Mouse (Mus musculus): ENCODE measurements around the gene Gm10190. TPM values are rescaled to one million over a fixed set of nuclear protein-coding genes. Genes with fewer than 3 reads are reported as not detected.
A peak's percentile ranks its signal among the peaks of the same experiment; 100 is the strongest.
"Not testable (repeated sequence)": the region's sequence is repeated elsewhere in the genome, so short reads cannot be mapped to it uniquely, and the experiment has no call there.

The Gm10190 gene
- total RNA-seq (2021) (not detected), polyA plus RNA-seq (2012; rRNA removed) (not detected in 2 replicates)
- long read RNA-seq, partial matches to known transcripts: 0 of 3 reads
- long read RNA-seq, other reads (novel, unspliced or antisense): 0 of 3 reads

DNA sequence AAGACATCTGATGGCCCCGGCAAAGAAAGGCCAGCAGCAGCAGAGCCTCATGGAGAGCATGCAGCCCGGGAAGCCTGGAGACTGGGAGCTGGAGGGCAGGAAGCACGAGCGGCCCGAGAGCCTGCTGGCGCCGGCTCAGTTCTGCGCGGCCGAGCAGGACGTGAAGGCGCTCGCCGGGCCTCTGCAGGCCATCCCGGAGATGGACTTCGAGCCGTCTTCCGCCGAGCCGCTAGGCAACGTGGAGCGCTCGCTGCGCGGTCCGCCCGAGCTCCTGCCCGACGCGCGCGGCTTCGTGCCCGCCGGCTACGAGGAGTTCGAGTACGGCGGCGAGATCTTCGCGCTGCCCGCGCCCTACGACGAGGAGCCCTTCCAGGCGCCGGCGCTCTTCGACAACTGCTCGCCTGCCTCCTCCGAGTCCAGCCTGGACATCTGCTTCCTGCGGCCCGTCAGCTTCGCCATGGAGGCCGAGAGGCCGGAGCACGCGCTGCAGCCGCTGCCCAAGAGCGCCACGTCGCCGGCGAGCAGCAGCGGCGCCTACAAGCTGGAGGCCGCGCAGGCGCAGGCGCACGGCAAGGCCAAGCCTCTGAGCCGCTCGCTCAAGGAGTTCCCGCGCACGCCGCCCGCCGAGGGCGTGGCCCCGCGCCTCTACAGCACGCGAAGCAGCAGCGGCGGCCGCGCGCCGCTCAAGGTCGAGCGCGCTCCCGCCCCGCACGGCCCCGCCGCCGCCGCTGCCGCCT is at the start of gene Gm10190:
Gm10190 (minus strand) TSS at position 553 of the 737 bp plus-strand sequence.
- DNase-seq: peak; percentile 94

DNA sequence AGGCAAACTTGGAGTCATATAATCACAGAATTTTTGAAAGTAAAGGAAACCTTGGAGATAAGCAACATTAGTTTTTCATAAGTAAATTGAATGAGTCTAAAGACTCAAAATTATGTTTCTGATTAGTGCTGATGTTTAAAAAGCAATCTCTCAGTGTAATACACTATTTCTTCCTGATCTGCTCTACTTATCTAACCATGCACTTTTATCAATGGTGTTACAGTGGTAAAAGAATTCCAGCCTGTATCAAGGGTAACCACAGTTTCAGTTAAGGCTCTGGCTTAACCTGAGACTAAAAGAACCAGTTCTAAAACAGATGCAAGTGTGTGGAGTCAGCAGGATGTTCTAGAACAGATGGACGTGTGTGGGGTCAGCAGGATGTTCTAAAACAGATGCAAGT is 47.7 kb upstream of the Gm10190 start:
- no peak for DNase-seq

DNA sequence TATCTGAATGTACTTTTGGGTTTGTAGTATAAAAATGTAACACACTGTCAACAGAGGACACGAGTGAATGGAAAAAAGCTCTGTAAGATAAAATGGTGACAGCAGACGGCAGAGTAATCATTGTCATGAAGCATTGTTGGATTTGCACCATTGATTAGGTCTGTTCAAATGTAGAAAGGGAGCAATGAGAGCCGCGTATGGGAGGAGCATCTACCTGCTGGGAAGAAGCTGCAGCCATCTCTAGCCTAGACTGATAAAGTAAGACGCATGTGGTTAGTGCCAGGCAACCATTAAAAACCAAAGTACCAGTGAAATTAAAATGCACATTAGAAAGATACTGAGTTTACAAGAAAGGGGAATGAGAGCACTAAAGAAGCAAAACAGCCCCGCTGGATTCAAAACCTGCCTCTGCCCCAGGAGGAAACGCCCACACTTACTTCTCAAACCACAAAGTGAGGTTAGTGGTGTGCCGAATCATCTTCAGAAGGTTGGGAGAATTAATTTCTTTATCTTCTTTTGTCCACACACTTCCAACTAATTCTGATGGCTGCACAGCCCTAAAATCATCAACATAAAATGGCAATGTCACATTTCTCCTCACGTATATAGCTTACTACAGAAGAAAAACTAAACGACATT is 45.4 kb upstream of the Gm10190 start:
- no peak for DNase-seq

DNA sequence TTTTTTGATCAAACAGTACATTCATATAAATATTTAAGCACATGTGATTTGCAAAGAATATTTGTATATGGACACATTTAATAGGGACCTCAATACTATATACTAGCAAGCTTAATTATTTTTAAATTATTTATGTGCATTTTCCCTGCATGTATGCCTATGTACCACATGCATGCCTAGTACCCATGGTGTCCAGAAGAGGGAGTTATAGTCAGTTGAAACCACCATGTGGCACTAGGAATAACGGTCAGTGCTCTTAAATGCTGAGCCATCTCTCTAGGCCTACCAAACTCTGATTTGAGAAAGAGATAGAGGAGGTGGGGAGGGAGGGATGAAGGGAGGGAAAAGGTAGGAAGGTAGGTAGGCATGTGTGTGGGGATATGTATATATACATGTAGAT is 37.8 kb upstream of the Gm10190 start:
- no peak for DNase-seq

DNA sequence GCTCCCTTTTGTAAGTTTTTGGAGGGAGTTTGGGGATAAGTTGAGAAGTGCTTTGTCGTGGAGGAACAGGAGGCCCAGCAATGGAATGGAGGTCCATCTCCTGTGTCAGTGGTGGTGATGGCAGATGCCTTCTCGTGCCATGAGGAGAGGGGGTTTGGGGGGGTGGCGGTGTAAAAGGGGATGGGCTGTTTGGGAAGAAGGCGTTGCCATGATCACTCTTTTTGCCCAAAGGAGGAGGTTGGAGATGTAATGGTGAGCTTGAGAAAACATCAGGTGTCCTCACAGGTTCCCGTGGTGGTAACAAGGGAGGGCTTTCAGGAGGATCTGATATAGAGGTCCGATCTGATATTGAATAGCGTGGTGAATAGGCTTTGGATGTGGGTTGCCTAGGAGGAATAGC is 24.9 kb upstream of the Gm10190 start:
- DNase-seq: no peak

DNA sequence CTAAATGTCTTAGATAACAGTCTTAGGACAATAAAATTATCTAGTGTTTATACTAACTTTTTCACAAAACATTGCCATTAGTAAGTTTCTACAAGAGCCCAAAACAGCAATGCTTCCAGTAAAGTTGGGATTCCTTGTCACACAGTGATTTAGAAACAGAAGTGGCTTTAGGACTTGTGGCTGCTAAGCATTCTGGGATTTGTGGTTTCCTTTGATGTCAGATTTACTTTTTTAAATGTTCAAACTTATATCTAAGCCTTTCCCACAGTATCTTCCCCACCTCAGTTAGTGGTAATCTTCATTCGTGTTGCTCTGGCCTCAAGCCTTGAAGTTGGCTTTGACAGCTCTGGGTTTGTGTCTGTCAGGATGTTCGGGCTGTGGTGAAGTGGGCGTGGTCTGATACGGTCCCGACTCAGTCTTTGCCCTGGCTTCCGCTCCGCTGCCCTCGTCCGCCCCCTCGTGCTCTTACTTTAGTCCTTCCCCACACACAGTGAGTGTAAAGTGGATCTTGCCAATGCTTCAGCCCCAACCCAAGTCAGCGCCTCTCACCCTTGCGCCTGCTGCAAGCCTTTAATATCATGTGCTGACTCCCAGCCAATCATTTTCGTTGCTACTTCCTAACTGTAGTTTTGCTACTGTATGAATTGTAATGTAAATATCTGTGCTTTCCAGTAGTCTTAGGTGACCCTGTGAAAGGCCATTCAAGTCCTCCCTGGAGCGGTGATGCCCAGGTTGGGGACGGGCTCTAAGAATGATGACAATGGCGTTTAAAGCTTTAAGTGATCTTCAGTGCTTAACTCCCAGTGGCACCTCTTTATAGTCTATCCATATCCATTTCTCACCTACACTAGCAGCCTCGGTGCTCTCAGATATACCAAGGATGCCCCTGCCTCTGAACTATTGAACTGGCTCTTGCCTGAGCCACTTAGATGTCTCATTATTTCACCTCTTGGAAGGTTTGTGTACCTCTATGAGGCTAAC is 18.4 kb upstream of the Gm10190 start:
- peak; percentile 72 for DNase-seq

DNA sequence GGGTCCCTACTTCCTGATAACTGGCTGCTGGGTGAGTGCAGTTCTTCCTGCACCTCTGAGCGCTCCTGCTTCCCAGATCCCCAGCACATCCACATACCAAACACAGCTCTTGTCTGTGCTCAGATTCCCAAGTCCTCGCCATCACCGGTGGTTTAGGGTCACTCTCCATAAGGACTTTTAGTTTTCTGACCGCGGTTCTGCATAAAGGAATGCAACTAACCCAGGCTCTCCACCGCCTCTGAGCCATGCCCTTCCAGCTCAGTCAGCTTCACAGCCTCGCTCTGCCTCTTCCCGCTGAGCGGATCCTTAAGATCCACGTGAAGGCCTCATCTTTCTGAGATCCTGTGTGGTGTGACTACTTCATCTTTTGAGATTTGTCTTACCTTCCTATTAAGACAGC is 16.7 kb upstream of the Gm10190 start:
- no peak for DNase-seq

DNA sequence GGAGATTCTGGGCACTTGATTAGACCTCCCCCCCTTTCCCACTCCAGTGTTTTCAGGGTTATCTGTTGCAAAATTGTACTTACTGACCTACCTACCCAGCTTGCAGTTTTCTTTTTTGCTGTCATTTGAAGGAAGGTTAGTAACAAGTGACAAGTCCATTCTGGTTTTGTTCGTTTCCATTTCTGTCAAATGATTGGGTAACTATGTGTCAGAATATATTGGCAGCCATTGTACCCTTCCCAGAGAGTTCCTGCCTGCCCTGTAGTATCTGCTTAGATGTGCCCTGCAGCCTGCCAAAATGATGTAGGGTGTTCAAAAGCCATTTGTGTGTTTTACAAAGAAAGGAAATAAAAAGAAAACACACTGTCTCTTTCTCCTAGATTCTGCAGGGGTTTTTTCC is 12.3 kb upstream of the Gm10190 start:
- no peak for DNase-seq

DNA sequence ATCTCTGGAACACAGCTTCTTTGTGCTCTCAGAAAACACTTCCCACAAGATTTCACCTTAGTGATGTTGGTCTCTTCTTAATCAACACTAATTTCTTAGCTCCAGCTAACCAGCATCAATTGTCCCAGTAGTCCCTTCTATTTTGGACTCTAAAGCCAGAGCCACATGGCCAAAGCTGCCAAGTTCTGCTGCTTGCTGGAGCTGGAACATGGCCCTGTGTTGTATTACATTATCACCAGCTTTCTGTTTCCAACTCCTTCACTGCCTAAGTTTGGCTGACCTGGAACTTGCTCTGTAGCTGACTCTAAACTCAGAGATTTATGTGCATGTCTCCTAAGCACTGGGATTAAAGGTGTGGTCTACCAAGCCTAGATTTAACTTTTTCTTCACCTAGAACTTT is 5.0 kb upstream of the Gm10190 start:
- DNase-seq: not testable (repeated sequence)

DNA sequence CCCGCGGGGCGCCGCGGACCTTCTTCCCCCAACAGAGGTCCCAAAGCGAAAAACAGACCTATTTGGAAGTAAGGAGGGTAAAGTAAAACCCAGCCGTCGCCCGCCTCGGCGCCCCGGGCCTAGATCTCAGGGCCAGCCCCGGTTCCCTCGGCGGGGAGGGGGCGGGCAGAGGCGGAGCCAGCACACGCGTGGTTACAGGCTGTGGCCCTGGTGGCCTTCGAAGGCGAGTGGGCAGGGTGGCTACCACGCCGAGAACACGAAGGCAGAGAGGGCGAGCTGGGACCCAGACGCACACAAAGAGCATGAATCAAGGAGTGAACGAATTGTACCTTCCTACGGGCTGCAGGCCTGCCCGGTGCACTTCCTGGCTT is 370 bp upstream of the Gm10190 start:
- no peak for DNase-seq

DNA sequence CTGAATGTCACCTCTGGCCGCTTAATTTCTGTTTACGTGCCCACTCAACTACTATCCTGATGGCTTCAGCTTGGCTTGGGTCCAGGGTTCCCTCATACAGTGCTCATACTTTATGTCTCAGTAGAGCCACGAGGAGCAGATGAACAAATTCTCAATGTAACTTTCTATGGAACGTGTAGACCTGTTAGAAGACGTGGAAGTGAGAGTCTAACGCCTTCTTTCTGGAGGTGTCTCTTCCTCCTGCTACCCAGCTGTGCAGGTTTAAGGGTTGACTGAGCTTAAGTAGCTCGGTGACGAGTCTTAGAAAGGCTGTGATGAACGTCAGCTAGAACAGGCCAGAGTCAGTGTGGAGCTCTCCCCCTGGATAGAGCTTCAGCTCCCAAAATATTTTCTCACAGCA is 4.7 kb downstream of the Gm10190 start:
- no peak for DNase-seq

DNA sequence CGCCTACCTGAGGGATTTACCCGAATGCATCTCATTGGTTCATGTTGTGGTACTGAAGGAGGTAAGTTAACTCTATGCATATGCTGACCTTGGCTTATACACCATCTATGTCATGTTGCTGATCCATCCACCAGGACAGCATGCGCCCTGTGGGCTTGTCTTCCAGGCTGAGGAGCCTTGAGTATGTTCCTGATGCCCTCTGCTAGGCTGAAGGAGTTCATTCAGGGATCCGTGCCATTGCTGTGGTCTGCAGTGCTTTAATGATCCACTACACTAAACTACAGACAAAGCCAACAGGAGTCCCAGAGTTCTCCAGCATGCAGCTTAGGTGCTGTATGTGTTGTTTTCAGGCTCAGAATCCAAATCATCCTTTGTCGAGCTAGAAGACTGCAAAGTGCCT is 6.1 kb downstream of the Gm10190 start:
- no peak for DNase-seq

DNA sequence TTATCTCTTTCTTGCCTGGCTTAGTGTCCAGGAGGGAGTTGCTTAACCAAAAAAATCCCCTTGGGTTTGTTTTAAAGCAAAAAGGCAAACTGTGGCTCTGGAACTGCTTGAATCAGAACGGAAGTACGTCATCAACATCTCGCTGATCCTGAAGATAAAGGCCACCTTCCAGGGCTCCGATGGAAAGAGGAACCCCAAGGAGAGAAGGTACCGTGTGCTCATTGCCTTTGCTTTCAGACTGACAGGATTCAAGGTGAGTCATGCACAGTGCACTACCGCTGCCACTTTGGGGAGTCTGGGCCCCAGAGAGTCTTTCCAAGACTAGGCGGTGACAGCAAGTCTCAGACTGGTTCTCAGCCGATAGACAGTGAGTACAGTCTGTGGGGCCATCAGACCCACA is 13.1 kb downstream of the Gm10190 start:
- DNase-seq: no peak

DNA sequence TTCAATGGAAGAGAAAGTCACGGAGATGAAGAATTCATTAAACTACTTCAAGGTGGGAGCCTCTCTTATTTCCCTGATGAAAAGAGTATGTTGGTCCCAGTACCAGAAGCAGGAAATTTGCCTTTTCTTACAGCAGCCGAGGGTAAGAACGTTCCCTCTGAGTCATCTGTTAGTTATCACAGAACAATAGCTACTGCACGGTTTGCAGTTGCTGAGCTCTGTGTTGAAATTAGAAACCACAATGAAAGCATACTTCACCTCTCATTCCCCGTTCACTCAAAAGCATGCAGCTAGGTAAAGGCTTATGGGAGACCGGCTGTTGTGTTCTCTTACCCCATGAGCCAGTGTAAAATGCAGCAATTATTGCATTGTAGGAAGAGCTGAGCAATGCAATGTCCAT is 26.1 kb downstream of the Gm10190 start:
- no peak for DNase-seq

DNA sequence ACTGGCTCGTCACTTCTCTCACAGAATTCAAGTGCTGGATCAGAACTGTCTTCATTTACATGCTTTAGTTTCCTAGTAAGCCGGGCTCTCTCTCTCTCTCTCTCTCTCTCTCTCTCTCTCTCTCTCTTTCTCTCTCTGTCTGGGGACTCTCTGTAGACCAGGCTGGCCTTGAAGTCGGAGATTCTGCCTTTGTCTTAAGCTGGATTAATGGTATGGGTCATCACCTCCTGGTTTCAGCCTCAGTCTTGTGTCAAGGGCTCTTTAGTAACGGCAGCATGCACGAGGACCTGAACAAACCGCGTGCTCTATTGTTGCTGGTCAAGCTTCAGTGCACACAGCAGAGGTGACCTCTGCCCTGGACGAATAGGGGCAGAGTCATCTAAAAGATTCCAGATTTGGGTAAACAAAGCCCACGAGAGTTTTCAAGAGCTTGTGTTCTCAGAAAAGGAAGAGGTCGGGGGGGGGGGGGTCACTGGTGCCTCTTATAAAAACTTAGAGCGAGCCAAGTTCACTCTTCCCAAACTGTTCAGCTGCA is 26.7 kb downstream of the Gm10190 start:
- DNase-seq: no peak

DNA sequence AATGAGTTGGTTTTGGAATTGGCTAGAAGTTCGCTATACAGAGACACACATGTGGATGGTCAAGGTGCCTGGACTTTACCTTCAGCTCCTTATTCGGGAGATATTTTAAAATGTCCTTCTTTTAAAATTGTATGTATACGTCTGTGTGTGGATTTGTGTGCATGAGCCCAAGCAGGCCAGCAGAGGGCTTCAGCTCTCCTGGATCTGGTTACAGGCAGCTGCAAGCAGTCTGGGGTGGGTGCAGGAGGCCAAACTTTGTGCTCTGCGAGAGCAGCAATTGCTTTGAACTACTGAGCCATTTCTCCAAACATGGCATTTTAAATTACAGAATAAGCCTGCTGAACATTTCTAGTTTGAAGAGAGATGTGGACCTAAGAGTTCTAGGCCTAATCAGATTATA is 28.1 kb downstream of the Gm10190 start:
- DNase-seq: no peak

DNA sequence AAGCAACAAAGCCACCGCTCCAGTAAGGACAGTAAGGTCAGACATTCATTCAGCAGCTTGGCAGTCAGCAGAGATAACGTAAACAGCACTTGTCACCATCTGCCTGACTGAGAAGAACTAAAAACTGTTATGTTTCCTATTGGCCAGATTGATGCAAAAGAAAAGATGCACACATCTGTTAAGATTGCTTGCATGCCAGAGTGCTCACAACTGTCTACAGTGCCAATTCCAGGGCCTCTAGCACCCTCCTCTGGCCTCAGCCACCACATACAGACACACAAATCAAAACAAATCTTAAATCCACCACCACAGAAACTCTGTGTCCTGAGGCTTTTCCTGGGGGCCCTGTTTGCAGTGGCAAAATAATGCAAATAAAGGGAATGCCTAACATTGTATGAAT is 41.0 kb downstream of the Gm10190 start:
- peak; percentile 23 for DNase-seq

DNA sequence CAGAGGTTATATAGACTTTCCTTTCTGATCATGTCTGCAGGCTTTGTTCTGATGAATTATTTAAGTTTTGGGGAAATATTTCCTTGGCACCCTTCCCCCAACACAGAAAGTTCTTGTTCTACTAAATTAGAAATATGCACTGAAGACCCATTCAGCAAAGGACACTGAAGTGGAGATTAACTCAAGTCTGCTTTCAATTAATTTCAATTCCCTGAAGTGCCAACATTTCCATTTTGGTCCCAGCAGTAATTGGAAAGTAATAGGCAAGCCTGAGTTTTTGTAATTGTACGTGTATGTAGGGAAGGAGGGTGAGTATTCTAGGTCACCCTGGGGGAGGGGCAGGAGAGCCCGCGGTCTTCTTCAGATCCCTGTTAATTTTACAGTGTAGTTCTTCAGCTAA is 46.9 kb downstream of the Gm10190 start:
- DNase-seq: no peak

DNA sequence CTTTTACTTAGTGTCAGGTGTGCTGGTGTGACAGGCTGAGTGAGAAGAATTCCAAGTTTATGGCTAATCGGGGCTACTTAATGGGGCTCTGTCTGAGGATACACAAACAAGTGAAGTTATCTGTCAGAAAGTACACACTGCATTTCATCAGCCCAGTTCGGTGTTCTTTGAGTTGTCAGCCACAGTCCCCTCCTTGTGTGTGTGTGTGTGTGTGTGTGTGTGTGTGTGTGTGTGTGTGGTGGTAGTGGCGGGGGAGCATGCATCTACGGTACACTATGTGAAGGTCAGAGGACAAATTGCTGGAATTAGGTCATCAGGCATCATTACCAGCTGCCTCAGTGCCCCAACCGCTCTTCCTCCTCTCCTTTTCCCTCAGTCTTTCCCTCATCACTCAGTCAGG is 47.9 kb downstream of the Gm10190 start:
- DNase-seq: no peak

DNA sequence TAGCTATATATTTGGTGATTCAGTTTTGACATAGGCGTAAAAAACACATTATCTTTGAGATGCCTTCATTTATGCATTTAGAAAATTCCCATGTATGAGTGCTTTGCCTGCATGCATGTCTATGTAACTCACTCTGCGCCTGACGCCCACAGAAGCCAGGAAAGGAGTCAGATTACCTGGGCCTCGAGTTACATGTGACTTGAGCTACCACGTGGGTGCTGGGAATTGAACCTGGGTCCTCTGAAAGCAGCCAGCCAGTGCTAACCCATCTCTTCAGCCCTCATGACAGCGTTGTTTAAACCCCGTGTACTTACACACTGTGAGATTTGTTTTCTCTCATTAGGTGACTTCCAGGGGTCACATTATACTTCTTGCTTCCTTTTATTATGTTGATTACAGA is 48.8 kb downstream of the Gm10190 start:
- DNase-seq: no peak

DNA sequence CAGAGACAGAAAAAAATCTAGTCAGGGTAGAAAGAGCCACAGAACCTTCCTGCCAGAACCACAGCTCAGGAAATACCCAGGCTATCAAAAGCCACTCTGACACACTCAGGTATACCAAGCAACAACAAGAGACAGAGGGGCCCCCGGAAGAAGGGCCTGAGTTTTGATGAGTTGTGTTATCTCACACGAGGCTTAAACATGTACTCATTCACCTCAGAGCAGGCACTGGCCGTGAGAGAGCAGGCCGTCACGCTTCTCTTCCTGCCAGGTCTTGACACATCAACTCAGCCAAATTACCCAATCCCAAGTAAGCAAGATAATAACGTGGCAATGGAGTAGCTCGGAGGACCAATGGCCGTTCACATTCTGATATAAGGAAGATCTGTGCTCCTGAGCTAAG is 49.7 kb downstream of the Gm10190 start:
- peak; percentile 22 for DNase-seq
